Mouse (Mus musculus): Measurements from ENCODE around the gene Helz2. TPM values are rescaled to one million over a fixed set of nuclear protein-coding genes. Genes with fewer than 3 reads are reported as not detected.

The Helz2 gene
- polyA plus RNA-seq, 1 experiment, result 29.3 TPM

DNA sequence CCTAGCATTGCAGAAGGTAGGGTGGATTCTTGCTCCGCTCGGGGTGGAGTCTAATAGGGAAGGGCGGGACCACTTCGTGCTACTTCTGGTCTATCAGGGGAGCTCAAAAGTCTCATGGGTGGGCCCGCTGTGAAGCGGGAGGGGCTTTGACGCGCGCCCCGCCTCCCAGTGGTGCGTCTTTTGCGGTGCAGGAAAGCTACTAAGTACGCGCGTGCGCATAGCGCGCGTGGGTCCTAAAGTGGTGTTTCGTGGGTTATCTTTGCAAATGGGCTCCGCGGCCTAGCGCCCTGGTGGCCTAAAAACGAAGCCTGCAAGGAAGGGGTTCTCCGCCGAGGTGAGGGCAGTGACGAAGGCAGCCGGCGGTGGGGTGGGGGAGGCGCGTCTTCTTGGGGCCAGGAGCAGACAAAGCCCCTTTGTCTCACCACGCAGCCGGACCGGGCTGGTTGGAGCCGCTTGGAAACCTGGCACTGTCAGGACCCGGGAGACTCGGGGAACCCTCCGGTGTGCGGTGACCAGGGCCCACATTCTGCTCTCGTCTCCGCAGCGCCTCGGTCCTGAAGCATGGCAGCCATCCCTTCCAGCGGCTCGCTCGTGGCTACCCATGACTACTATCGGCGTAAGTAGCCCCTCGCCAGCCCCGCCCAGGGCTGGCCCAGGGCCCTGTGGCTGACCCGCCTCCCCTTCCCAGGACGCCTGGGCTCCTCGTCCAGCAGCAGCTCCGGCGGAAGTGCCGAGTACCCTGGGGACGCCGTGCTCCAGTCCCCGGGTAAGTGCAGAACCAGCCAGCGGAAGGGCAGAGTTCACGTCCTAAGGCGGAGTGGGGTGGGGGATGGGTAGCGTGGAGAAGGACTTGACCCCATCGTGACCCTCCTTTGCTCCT lies 54.5 kb downstream of the Helz2 start, which contains the start of gene Ppdpf:
Gene Ppdpf (plus strand): TSS at position 127 of the 880 bp plus-strand sequence.
- Histone ChIP-seq H3K4me3 (replicated peaks; ENCODE audit: control insufficient read depth, low read depth, low read length) (peak within 1 kb of the TSS; percentile 85), H3K4me1 (ENCODE audit: control insufficient read depth, insufficient read depth, low read length) (peaks cover 1% of the 10 kb centered on the region; the same call in 1 of the 2 replicates), H3K27ac (ENCODE audit: control insufficient read depth, insufficient read depth, low read depth, low read length, poor library complexity) (peak within 1 kb of the TSS; percentile 86)
- under 1% methylated on average over 64 of the region's 64 CpGs for WGBS
- TF ChIP-seq POLR2A (IDR thresholded peaks at IDR 0.05; ENCODE audit: borderline replicate concordance, control insufficient read depth, low read depth, low read length), result peak; percentile 65; the same call in 1 of the 2 replicates
- TF ChIP-seq CTCF (IDR thresholded peaks at IDR 0.05; ENCODE audit: control insufficient read depth, insufficient read depth, low read length), result peak; percentile 31; the same call in 1 of the 2 replicates

DNA sequence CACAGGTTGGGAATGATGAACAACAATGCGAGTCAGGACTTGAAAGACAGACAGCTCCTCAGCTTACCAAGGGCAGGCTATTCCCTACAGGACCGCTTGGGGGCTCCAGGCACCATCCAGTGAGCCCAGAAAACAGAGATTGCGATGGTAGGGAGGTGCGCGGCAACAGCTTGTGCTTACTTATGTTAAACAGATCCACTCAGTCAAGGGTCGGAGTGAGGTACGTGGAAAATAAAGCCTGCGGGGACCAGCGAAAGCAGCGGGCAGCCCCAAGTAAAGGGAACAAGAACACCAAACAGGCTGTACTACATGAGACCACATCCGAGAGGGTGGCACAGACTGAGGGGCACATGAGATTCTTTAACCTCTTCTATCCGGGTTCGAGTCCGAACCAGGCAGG lies 55.2 kb downstream of the Helz2 start:
- Histone ChIP-seq H3K27ac (ENCODE audit: control insufficient read depth, insufficient read depth, low read depth, low read length, poor library complexity) (peak overlapping the region; percentile 60), H3K4me3 (replicated peaks; ENCODE audit: control insufficient read depth, low read depth, low read length) (peak overlapping the region; percentile 85), H3K4me1 (ENCODE audit: control insufficient read depth, insufficient read depth, low read length) (no peaks in the 10 kb centered on the region; the same call in 1 of the 2 replicates)
- 1% methylated on average over 14 of the region's 14 CpGs for WGBS
- TF ChIP-seq CTCF (IDR thresholded peaks at IDR 0.05; ENCODE audit: control insufficient read depth, insufficient read depth, low read length) (peak; percentile 96), POLR2A (IDR thresholded peaks at IDR 0.05; ENCODE audit: borderline replicate concordance, control insufficient read depth, low read depth, low read length) (no peak)

GRCm38 (mm10) chr2:181180898-181181297 lies 60.9 kb downstream of the Helz2 start:
- Histone ChIP-seq H3K4me1 (ENCODE audit: control insufficient read depth, insufficient read depth, low read length) (no peaks in the 10 kb centered on the region), H3K4me3 (replicated peaks; ENCODE audit: control insufficient read depth, low read depth, low read length) (no peak overlapping the region), H3K27ac (ENCODE audit: control insufficient read depth, insufficient read depth, low read depth, low read length, poor library complexity) (no peak overlapping the region)
- WGBS, result 67% methylated on average over 6 of the region's 6 CpGs
- TF ChIP-seq POLR2A (IDR thresholded peaks at IDR 0.05; ENCODE audit: borderline replicate concordance, control insufficient read depth, low read depth, low read length) (no peak), CTCF (IDR thresholded peaks at IDR 0.05; ENCODE audit: control insufficient read depth, insufficient read depth, low read length) (no peak)

DNA sequence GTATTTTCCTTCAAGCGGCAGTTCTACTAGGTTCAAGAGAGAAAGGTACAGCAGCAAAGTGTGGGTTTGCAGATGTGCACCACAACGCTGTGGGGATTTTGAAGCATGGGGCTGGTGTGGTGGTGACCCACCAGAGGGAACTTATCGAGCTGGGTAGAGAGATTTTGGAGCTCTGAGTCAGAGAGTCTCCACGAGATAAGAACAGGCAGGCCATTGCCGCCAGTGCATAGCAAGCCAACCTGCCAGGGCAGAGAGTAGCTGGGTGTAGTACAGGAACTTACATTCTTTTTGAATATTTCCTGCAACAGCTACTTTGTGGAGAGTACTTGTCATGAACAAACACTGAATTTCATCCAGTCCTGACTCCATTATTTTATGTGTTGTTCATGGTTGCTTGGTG lies 63.4 kb downstream of the Helz2 start:
- TF ChIP-seq CTCF (IDR thresholded peaks at IDR 0.05; ENCODE audit: control insufficient read depth, insufficient read depth, low read length) (no peak), POLR2A (IDR thresholded peaks at IDR 0.05; ENCODE audit: borderline replicate concordance, control insufficient read depth, low read depth, low read length) (no peak)
- Histone ChIP-seq H3K27ac (ENCODE audit: control insufficient read depth, insufficient read depth, low read depth, low read length, poor library complexity) (no peak overlapping the region), H3K4me3 (replicated peaks; ENCODE audit: control insufficient read depth, low read depth, low read length) (no peak overlapping the region), H3K4me1 (ENCODE audit: control insufficient read depth, insufficient read depth, low read length) (no peaks in the 10 kb centered on the region)
- WGBS, result 61% methylated on average over 5 of the region's 5 CpGs

DNA sequence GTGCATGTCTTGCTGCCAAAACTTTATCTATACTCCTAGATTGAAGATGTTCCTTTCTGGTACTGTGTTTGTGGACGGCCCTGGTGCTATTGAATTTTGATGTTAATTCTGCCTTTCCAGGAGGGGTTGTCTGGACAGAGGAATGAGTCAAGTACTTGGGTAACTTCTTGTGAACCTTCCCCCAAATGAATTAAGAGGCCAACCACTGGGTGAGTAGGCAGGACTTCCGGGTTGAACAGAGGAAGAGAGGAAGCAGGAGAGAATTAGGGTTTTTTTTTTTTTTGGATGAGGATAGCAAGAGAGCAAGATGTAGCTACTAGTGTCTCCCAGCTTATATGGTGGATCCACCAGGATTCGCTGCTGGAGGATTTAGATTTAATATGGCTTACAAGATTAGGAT lies 63.8 kb downstream of the Helz2 start:
- Histone ChIP-seq H3K4me1 (ENCODE audit: control insufficient read depth, insufficient read depth, low read length) (no peaks in the 10 kb centered on the region), H3K4me3 (replicated peaks; ENCODE audit: control insufficient read depth, low read depth, low read length) (no peak overlapping the region), H3K27ac (ENCODE audit: control insufficient read depth, insufficient read depth, low read depth, low read length, poor library complexity) (no peak overlapping the region)
- 66% methylated on average over 3 of the region's 3 CpGs for WGBS
- TF ChIP-seq POLR2A (IDR thresholded peaks at IDR 0.05; ENCODE audit: borderline replicate concordance, control insufficient read depth, low read depth, low read length), result no peak
- no peak for TF ChIP-seq CTCF (IDR thresholded peaks at IDR 0.05; ENCODE audit: control insufficient read depth, insufficient read depth, low read length)

Other genes starting within 250 kb of the Helz2 start
- not detected in 2 replicates for gene Chrna4, start 198.5 kb downstream of the Helz2 start, polyA plus RNA-seq (2011; ENCODE audit: insufficient read depth, insufficient read length, low replicate concordance, missing spikeins)
- gene Kcnq2, start 106.7 kb downstream of the Helz2 start, polyA plus RNA-seq (2011; ENCODE audit: insufficient read depth, insufficient read length, low replicate concordance, missing spikeins), result not detected in 2 replicates
- 0.47 and 0.97 TPM in 2 replicates for gene Eef1a2, start 85.0 kb downstream of the Helz2 start, polyA plus RNA-seq (2011; ENCODE audit: insufficient read depth, insufficient read length, low replicate concordance, missing spikeins)
- 43.8 and 59.8 TPM in 2 replicates for gene Ppdpf, start 54.8 kb downstream of the Helz2 start, polyA plus RNA-seq (2011; ENCODE audit: insufficient read depth, insufficient read length, low replicate concordance, missing spikeins)
- gene Ptk6, start 39.2 kb downstream of the Helz2 start, polyA plus RNA-seq (2011; ENCODE audit: insufficient read depth, insufficient read length, low replicate concordance, missing spikeins), result not detected in 2 replicates
- gene Srms, start 28.8 kb downstream of the Helz2 start, polyA plus RNA-seq (2011; ENCODE audit: insufficient read depth, insufficient read length, low replicate concordance, missing spikeins), result not detected in 2 replicates
- not detected in 2 replicates for gene Fndc11, start 22.0 kb downstream of the Helz2 start, polyA plus RNA-seq (2011; ENCODE audit: insufficient read depth, insufficient read length, low replicate concordance, missing spikeins)
- gene Gmeb2, start 46.0 kb upstream of the Helz2 start, polyA plus RNA-seq (2011; ENCODE audit: insufficient read depth, insufficient read length, low replicate concordance, missing spikeins), result 18.5 and 28.7 TPM in 2 replicates
- gene Stmn3, start 72.5 kb upstream of the Helz2 start, polyA plus RNA-seq (2011; ENCODE audit: insufficient read depth, insufficient read length, low replicate concordance, missing spikeins), result 2.7 TPM in 1 of 2 replicates, not detected in the other
- 44.7 and 86.6 TPM in 2 replicates for gene Rtel1, start 77.7 kb upstream of the Helz2 start, polyA plus RNA-seq (2011; ENCODE audit: insufficient read depth, insufficient read length, low replicate concordance, missing spikeins)
- gene Zgpat, start 122.9 kb upstream of the Helz2 start, polyA plus RNA-seq (2011; ENCODE audit: insufficient read depth, insufficient read length, low replicate concordance, missing spikeins), result 10.8 and 30.8 TPM in 2 replicates
- gene Arfrp1, start 123.4 kb upstream of the Helz2 start, polyA plus RNA-seq (2011; ENCODE audit: insufficient read depth, insufficient read length, low replicate concordance, missing spikeins), result 25.1 and 48.4 TPM in 2 replicates
- gene Lime1, start 138.1 kb upstream of the Helz2 start, polyA plus RNA-seq (2011; ENCODE audit: insufficient read depth, insufficient read length, low replicate concordance, missing spikeins), result 37.9 and 47.7 TPM in 2 replicates
- 5.2 and 9.7 TPM in 2 replicates for gene Zbtb46, start 217.4 kb upstream of the Helz2 start, polyA plus RNA-seq (2011; ENCODE audit: insufficient read depth, insufficient read length, low replicate concordance, missing spikeins)

All from bone marrow, adult 2 months (tissue).